Mouse (Mus musculus): ENCODE measurements around the gene Ptges3. TPM values are rescaled to one million over a fixed set of nuclear protein-coding genes. Genes with fewer than 3 reads are reported as not detected.

The Ptges3 gene
- 359 and 361 TPM in 2 replicates for polyA plus RNA-seq (2015; fragmentation: Nextera tagmentation; extraction: Ambion mirVana)

DNA sequence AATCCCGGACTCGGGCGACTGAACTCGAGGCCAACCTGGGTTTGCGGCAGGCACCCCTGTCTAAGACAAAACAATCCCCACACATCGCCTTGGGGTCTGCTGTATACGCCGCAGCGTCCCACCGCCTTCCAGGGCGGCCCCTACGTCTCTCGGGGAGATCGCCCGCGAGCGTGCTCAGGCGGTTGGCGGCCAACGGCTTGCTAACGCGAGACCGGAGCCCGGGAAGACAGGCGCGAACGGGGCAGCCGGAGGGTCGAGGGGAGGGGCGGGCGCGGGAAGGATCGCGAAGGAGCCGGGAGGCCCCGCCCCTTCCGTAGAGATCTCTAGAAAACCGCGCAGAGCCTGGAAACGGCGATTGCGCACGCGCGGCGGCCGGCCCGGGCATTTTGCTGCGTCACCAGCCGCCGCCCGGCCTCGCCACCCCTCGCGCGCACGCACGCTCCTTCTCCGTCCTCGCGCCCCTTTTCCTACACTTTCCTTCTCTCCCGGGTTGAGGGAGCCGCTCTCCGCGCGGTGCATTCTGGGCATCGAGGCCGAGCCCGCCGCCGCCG lies at the start of gene Ptges3:
Gene Ptges3 (plus strand): TSS at position 354 of the 551 bp plus-strand sequence.
- WGBS, result under 1% methylated on average over 72 of the region's 72 CpGs
- Histone ChIP-seq H3K9ac (ENCODE audit: low read depth, low read length) (peak within 1 kb of the TSS; percentile 86), H3K36me3 (ENCODE audit: control insufficient read depth, insufficient read depth, low read length) (no peaks in the 10 kb centered on the region), H3K4me3 (ENCODE audit: low read length) (peak within 1 kb of the TSS; percentile 87), H3K9me3 (ENCODE audit: control insufficient read depth, low read length) (no peaks in the 10 kb centered on the region), H3K4me1 (ENCODE audit: control insufficient read depth, insufficient read depth, low read depth, low read length) (peaks cover 21% of the 10 kb centered on the region), H3K4me2 (ENCODE audit: low read length) (peak within 1 kb of the TSS; percentile 77), H3K27me3 (replicated peaks; ENCODE audit: control insufficient read depth, insufficient read depth, low read length) (no peaks in the 10 kb centered on the region), H3K27ac (ENCODE audit: low read depth, low read length) (peak within 1 kb of the TSS; percentile 98)
- peak; percentile 95 for ATAC-seq

DNA sequence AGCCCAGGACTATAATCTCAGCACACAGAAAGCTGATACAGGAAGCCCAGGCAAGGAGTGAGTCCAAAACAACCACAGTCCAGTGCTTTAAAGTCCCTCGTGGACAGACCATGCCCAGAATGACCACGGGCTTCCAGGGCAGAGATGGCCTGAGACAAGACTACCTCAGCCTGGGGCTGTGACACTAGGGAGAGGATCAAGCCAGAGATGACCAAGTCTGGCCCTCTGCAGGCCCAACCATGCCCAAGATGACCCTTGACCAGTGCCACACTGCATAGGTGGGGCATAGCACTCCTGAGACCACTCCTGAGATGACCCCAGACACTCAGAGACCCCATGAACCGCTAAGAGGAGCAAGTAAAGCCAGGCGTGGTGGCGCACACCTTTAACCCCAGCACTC lies 49.0 kb upstream of the Ptges3 start:
- Histone ChIP-seq H3K9me3 (ENCODE audit: control insufficient read depth, low read length) (no peaks in the 10 kb centered on the region), H3K9ac (ENCODE audit: low read depth, low read length) (no peak overlapping the region), H3K36me3 (ENCODE audit: control insufficient read depth, insufficient read depth, low read length) (no peaks in the 10 kb centered on the region), H3K4me1 (ENCODE audit: control insufficient read depth, insufficient read depth, low read depth, low read length) (no peaks in the 10 kb centered on the region), H3K4me2 (ENCODE audit: low read length) (no peak overlapping the region), H3K27me3 (replicated peaks; ENCODE audit: control insufficient read depth, insufficient read depth, low read length) (no peaks in the 10 kb centered on the region), H3K27ac (ENCODE audit: low read depth, low read length) (no peak overlapping the region), H3K4me3 (ENCODE audit: low read length) (no peak overlapping the region)
- no peak for ATAC-seq
- WGBS, result 78% methylated on average over 5 of the region's 5 CpGs

DNA sequence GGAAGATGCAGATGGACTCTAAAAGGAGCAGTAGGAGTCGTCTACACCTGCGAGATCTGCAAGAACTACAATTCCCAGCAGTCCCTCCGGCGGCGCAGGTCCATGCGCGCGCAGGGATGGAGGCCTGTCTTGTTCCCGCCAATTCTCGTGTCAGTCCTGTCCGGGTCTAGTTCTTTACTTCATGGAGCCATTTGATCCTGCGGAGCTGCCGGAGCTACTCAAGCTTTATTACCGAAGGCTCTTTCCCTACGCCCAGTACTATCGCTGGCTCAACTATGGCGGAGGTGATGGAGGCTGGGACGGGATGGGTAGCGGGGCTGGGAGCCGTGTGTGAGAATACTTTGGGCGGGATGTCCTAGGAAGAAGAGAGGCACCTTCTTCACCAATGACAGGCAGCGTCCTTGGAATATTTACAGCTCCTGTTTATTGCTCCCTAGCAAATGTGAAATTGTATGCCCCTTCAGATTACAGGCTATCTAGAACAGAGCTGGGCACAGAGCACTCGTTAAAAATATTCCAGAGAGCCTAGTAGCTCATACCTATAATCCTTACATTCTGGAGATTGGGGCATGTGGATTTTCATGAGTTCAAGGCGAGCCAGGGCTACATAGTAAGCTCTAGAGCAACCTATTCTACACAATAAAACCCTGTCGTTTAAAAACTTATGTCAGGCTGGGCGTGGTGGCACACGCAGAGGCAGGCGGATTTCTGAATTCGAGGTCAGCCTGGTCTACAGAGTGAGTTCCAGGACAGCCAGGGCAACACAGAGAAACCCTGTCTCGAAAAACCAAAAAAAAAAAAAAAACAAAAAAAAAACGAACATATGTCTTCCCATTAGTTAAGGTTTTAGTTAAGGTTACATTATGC lies 43.5 kb upstream of the Ptges3 start, which contains the start of gene Prim1:
Gene Prim1 (plus strand): TSS at position 101 of the 867 bp plus-strand sequence.
- no peaks in the 10 kb centered on the region for H3K27me3 ChIP-seq (replicated peaks; ENCODE audit: control insufficient read depth, insufficient read depth, low read length)
- peak within 1 kb of the TSS; percentile 68 for H3K4me2 ChIP-seq (ENCODE audit: low read length)
- H3K9me3 ChIP-seq (ENCODE audit: control insufficient read depth, low read length), result no peaks in the 10 kb centered on the region
- peaks cover 3% of the 10 kb centered on the region; the same call in 1 of the 2 replicates for H3K36me3 ChIP-seq (ENCODE audit: control insufficient read depth, insufficient read depth, low read length)
- H3K4me3 ChIP-seq (ENCODE audit: low read length), result peak within 1 kb of the TSS; percentile 74
- H3K9ac ChIP-seq (ENCODE audit: low read depth, low read length), result peak within 1 kb of the TSS; percentile 77
- peak; percentile 96 for ATAC-seq
- 5% methylated on average over 31 of the region's 31 CpGs for WGBS
- no peaks in the 10 kb centered on the region; the same call in none of the 2 replicates for H3K4me1 ChIP-seq (ENCODE audit: control insufficient read depth, insufficient read depth, low read depth, low read length)
- H3K27ac ChIP-seq (ENCODE audit: low read depth, low read length), result peak within 1 kb of the TSS; percentile 65; the same call in 1 of the 2 replicates

DNA sequence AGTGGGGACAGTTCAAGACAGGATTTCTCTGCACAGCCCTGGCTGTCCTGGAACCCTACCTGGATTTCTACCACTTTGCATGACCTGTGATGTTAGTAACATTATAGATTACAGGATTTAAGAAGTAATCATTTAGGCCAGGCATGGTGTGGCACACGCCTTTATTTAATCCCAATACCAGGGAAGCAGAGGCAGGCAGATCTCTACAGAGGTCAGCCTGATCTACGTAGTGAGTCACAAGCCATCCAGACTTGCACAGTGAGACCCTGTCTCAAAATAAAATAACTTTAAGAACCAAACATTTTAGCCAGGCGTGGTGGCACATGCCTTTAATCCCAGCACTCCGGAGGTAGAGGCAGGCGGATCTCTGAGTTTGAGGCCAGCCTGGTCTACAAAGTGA lies 36.6 kb upstream of the Ptges3 start:
- WGBS, result 96% methylated on average over 5 of the region's 5 CpGs
- Histone ChIP-seq H3K9me3 (ENCODE audit: control insufficient read depth, low read length) (no peaks in the 10 kb centered on the region), H3K36me3 (ENCODE audit: control insufficient read depth, insufficient read depth, low read length) (peaks cover 15% of the 10 kb centered on the region), H3K4me3 (ENCODE audit: low read length) (no peak overlapping the region), H3K4me2 (ENCODE audit: low read length) (no peak overlapping the region), H3K27me3 (replicated peaks; ENCODE audit: control insufficient read depth, insufficient read depth, low read length) (no peaks in the 10 kb centered on the region), H3K9ac (ENCODE audit: low read depth, low read length) (no peak overlapping the region), H3K4me1 (ENCODE audit: control insufficient read depth, insufficient read depth, low read depth, low read length) (no peaks in the 10 kb centered on the region), H3K27ac (ENCODE audit: low read depth, low read length) (no peak overlapping the region)
- ATAC-seq, result no peak

DNA sequence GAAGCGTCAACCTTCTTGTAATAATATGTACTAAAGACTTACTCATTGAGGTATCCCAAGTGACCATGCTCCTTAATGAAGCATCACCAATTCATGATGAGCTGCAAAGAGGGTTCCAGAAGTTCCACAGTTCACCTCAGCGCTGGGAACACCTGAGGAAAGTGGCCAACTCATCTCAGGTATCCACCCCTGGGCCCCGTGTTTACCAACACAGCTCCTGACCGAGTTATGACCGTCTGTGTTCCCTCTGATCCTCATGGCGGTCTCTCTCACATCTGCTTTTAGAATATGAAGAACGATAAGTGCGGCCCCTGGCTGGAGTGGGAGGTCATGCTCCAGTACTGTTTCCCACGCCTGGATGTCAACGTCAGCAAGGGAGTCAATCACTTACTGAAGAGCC lies 35.3 kb upstream of the Ptges3 start:
- H3K4me1 ChIP-seq (ENCODE audit: control insufficient read depth, insufficient read depth, low read depth, low read length), result no peaks in the 10 kb centered on the region
- no peaks in the 10 kb centered on the region for H3K27me3 ChIP-seq (replicated peaks; ENCODE audit: control insufficient read depth, insufficient read depth, low read length)
- H3K4me2 ChIP-seq (ENCODE audit: low read length), result no peak overlapping the region
- peaks cover 13% of the 10 kb centered on the region for H3K36me3 ChIP-seq (ENCODE audit: control insufficient read depth, insufficient read depth, low read length)
- no peak overlapping the region for H3K27ac ChIP-seq (ENCODE audit: low read depth, low read length)
- ATAC-seq, result no peak
- WGBS, result 93% methylated on average over 10 of the region's 10 CpGs
- H3K4me3 ChIP-seq (ENCODE audit: low read length), result no peak overlapping the region
- no peaks in the 10 kb centered on the region for H3K9me3 ChIP-seq (ENCODE audit: control insufficient read depth, low read length)
- H3K9ac ChIP-seq (ENCODE audit: low read depth, low read length), result no peak overlapping the region

DNA sequence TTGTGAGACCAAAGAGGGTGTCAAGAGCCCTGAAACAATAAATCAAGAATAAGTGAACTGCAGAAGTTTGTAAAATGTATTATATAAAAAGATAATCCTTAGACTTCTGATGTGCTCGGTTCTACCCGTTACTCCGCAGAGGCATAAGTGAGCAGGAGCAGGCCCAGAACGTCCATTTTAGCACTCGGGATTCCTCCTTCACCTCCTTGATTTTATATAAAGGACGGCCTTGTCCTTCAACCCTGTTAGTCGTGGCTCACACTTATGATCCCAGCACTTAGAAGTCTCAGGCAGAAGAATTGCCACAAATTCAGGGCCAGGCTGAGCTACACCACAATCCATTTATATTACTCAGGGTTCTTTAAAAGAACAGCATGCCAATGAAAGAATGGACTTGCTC lies 28.8 kb upstream of the Ptges3 start:
- H3K27me3 ChIP-seq (replicated peaks; ENCODE audit: control insufficient read depth, insufficient read depth, low read length), result no peaks in the 10 kb centered on the region
- no peak overlapping the region for H3K4me3 ChIP-seq (ENCODE audit: low read length)
- H3K36me3 ChIP-seq (ENCODE audit: control insufficient read depth, insufficient read depth, low read length), result peaks cover 10% of the 10 kb centered on the region; the same call in 1 of the 2 replicates
- H3K27ac ChIP-seq (ENCODE audit: low read depth, low read length), result no peak overlapping the region
- H3K9ac ChIP-seq (ENCODE audit: low read depth, low read length), result no peak overlapping the region
- H3K4me2 ChIP-seq (ENCODE audit: low read length), result no peak overlapping the region
- no peaks in the 10 kb centered on the region for H3K9me3 ChIP-seq (ENCODE audit: control insufficient read depth, low read length)
- WGBS, result 96% methylated on average over 7 of the region's 7 CpGs
- H3K4me1 ChIP-seq (ENCODE audit: control insufficient read depth, insufficient read depth, low read depth, low read length), result peaks cover 5% of the 10 kb centered on the region
- no peak for ATAC-seq

DNA sequence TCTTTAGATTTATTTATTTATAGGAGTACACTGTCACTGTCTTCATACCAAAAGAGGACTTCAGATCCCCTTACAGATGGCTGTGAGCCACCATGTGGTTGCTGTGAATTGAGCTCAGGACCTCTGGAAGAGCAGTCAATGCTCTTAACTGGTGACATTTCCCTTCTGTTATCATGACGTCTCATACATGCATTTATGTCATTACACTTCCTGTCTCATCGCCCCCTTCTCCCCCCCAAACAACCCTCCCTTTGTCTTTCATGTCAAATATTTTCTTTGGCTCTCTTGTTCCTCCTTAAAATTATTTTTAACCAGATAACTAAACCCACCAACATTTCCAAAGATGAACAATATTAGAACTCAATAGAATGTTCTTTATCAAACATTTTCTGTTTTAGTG lies 27.9 kb upstream of the Ptges3 start:
- Histone ChIP-seq H3K27ac (ENCODE audit: low read depth, low read length) (no peak overlapping the region), H3K27me3 (replicated peaks; ENCODE audit: control insufficient read depth, insufficient read depth, low read length) (no peaks in the 10 kb centered on the region), H3K4me2 (ENCODE audit: low read length) (no peak overlapping the region), H3K4me3 (ENCODE audit: low read length) (no peak overlapping the region), H3K4me1 (ENCODE audit: control insufficient read depth, insufficient read depth, low read depth, low read length) (peaks cover 5% of the 10 kb centered on the region), H3K36me3 (ENCODE audit: control insufficient read depth, insufficient read depth, low read length) (peaks cover 7% of the 10 kb centered on the region; the same call in 1 of the 2 replicates), H3K9ac (ENCODE audit: low read depth, low read length) (no peak overlapping the region), H3K9me3 (ENCODE audit: control insufficient read depth, low read length) (no peaks in the 10 kb centered on the region)
- WGBS, result 80% methylated on average over 2 of the region's 2 CpGs
- no peak for ATAC-seq

DNA sequence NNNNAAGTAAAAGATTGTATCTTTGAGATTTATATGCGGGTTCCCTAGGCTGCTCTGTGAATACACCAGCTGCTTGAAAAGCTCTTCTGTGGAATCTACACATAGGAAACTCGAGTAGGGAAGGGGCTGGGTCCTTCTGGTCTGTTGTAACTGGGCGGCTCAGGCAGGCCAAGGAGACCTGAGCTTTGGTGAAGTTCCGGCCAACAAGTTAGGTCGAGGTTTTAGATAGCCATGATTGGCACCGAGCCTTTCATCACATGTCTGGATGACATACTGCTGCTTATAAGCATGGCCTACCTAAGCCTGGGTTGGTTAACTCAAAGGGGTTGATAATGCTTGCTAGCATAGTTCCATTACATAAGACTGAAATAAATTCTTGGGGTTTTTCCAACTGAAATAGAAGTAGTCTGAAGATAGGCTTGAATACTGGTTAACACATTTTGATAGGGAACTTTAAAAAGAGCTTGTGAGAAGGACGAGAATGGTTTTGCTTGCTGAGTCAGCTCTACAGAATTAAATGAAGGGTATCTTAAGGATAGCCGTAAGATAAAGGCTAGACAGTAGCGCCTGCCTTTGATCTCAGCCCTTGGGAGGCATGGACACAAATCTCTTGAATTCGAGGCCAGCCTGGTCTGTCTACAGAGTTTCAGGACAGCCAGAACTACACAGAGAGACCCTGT lies 21.9 kb upstream of the Ptges3 start:
- WGBS, result 7% methylated on average over 10 of the region's 10 CpGs
- peaks cover 23% of the 10 kb centered on the region for H3K4me1 ChIP-seq (ENCODE audit: control insufficient read depth, insufficient read depth, low read depth, low read length)

DNA sequence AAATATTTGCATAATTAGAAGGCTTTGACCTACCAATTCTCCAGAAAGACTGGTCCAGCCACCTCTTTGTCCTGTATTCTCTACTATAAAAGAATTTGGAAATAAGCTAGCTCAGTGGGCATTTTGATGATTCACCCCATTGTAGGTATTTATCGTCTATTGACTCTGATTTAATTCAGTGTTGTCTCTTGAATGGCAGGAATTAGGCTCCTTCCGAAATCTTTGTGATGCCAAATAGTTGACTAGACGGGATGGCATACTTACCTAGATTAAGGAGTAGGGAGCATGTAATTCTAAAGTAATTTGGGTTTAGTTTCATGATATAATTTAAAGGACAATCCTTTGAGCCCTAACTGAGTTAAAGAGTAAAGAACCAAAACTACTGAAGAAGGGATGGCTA lies 20.8 kb upstream of the Ptges3 start:
- Histone ChIP-seq H3K27me3 (replicated peaks; ENCODE audit: control insufficient read depth, insufficient read depth, low read length) (no peaks in the 10 kb centered on the region), H3K4me1 (ENCODE audit: control insufficient read depth, insufficient read depth, low read depth, low read length) (peaks cover 23% of the 10 kb centered on the region), H3K9me3 (ENCODE audit: control insufficient read depth, low read length) (no peaks in the 10 kb centered on the region), H3K4me2 (ENCODE audit: low read length) (peak overlapping the region; percentile 22; the same call in 1 of the 2 replicates), H3K9ac (ENCODE audit: low read depth, low read length) (no peak overlapping the region), H3K36me3 (ENCODE audit: control insufficient read depth, insufficient read depth, low read length) (peaks cover 24% of the 10 kb centered on the region), H3K27ac (ENCODE audit: low read depth, low read length) (no peak overlapping the region), H3K4me3 (ENCODE audit: low read length) (no peak overlapping the region)
- 59% methylated on average over 3 of the region's 3 CpGs for WGBS
- no peak for ATAC-seq

More for the DNA sequence above, 21.9 kb upstream of the Ptges3 start:
- Histone ChIP-seq H3K27me3 (replicated peaks; ENCODE audit: control insufficient read depth, insufficient read depth, low read length) (no peaks in the 10 kb centered on the region), H3K4me3 (ENCODE audit: low read length) (peak overlapping the region; percentile 77), H3K36me3 (ENCODE audit: control insufficient read depth, insufficient read depth, low read length) (peaks cover 24% of the 10 kb centered on the region), H3K27ac (ENCODE audit: low read depth, low read length) (no peak overlapping the region; the same call in 1 of the 2 replicates), H3K4me2 (ENCODE audit: low read length) (peak overlapping the region; percentile 88), H3K9ac (ENCODE audit: low read depth, low read length) (peak overlapping the region; percentile 90), H3K9me3 (ENCODE audit: control insufficient read depth, low read length) (no peaks in the 10 kb centered on the region)
- no peak for ATAC-seq

Data from hindbrain, embryonic 16.5 days (tissue).